Mouse (Mus musculus): ENCODE results near the gene Cox11. TPM values are rescaled to one million over a fixed set of nuclear protein-coding genes. Genes with fewer than 3 reads are reported as not detected.

Gene Cox11
- total RNA-seq, 4 experiments from 2014 or later, result 23.0 to 26.7 (median 26.1) TPM

DNA sequence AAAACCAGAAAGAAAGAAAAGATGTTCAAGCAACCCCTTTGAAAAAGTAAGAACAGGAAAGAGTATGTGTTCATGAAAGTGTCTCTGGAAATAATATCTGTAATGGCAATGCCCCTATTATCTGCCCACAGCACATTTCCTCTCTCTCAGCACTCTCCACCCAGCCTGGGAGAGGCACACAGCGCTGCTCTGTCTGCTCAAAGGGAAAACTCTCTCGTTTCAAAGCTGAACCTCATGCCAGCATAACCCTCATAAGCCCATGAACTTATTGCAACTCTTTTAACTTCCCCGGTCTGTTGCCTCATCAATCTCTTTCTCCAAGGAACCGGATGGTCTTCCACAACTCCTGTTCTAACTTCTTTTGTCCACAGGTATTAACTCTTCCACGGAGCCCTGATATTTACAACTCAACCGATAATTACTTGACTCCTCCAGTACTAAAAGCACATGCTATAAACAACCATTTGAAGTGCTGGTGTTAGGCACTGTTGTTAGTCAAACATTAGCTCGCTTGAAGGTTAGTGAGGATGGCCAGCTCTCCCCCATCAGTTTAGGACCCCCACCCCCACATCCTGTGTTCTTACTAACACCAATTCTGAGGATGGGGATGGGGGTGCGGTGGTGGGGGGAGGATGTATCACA is 26.5 kb downstream of the Cox11 start:
- DNase-seq (ENCODE audit: low spot score in 2 of 2), result no peak

DNA sequence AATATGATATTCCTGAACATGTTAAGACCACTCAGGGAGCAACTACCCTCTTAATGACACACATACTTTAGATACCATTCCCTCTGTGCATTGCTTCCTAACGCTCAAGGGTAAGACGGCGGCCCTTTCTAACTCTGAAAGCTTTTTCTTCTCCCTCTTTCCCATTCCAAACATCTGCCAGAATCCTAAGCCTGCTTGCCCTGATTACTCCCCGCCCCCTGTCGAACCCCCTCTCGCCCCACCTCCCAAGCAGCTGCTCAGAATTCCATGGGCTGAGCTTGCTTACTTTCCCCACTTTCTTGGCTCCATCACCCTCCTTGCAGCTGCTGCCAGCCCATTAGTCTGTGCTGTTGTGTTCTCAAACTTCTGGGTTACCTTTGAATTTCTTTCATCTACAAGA is 27.2 kb downstream of the Cox11 start:
- peak in 1 of 2 experiments; percentile 45 for DNase-seq (ENCODE audit: low spot score in 2 of 2)

DNA sequence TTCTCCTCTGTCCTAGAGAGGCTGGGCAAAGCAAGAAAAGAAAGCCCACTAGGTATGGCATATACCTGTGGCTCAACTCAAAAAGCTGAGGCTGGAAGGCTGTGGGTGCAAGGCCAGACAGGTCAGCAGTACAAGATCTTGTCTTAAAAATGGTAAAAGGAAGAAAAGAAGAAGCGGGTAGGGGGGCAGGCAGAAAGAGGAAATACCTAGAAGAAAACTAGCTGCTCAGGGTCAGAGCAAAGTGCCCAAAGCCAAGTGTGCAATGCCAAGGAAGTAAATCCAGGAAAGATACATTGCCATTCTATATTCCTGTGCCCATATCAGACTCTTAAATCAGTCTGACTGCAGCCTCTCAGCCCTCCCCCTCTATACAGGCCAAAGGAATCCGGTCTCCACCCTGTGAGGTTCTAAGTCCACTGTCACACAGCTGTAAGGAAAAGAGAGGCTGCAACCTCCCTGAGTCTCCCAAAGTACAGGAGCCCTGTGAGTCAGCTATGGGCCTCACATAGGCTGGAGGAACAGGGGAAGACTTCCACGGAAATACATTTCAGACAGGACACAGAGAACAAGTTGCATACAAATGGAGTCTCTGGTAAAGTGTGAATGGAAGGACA is 28.3 kb downstream of the Cox11 start:
- DNase-seq (ENCODE audit: low spot score in 2 of 2), result no peak

DNA sequence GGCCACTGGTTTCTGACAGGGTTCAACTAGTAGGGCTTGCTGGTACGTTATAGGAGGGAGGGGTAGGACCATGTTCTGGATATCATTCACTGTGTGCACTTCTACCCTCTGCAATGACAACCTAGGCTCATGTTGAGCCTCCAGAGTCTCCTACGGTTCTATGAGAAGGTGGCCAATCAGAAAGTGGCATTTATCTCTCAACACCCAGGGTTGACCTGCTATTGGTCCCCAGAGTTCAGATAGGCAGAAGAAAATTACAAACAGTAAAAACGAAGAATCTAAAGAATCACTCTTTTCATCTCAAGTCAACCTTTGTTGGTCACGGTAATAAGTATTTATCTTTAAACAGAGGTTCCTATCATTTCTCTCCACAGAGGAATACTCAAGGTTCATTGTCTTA is 28.9 kb downstream of the Cox11 start:
- no peak for DNase-seq (ENCODE audit: low spot score in 2 of 2)

DNA sequence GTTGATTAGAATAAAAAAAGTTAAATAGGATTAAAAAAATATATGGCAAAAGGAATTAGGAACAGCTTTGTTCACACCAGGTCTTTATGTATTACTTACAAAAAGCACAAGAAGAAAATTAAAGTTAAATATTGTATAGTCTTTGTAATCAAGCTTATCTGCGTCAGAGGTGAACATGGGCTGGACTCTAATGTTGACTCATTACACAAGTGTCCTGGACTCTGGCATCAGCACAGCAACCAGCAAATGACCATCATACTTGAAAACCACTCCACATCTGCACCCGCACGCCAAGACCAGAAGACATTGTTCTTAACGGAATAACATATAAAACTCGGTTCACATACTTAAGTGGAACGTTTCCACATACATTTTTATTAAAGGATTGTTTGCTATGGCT is 29.4 kb downstream of the Cox11 start:
- DNase-seq (ENCODE audit: low spot score in 2 of 2), result no peak

DNA sequence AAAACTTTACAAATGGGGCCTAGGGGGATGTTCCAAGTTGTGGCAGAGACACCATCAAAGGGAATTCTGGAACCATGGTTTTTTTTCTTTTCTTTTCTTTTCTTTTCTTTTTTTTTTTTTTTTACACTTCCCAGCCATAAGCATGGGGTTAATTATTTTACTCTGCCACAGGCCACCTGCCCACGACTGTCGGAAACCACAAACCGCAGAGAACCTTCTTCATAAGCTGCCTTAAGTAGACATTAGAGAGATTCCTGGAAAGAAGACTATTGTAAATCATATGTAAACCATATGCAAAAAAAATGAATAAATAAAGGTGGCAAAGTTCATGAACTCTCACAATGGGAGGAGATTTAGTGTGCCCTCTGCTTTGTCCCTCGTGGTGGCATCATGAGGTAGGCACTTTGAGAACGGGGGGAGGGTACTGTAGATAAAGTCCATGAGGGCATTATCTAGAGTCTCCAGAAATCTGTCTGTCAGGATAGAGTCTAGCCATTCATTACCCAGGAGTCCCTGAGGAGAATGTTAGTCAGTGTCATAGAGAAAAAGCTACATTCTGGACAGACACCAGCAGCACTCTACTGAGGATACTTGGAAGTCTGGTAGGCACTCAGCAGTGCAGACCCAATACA is 37.6 kb downstream of the Cox11 start:
- DNase-seq (ENCODE audit: low spot score in 2 of 2), result no peak

DNA sequence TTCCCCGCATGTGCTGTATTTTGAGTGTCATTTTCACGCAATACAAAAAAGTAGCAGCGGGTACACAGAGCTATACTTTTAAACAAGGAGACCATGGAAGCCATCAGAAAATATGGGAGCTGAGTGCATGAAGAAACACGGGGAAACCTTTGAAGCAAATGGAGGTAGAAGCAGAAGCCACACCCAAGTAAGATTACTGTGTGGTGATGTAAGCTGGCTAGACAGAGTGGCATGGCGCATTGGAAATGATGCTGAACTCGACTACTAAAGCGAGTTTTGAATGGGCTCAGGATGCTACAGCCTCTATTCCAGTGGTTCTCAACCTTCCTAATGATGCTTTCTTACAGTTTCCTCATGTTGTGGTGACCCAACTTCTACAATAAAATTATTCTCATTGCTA is 39.1 kb downstream of the Cox11 start:
- DNase-seq (ENCODE audit: low spot score in 2 of 2), result no peak

DNA sequence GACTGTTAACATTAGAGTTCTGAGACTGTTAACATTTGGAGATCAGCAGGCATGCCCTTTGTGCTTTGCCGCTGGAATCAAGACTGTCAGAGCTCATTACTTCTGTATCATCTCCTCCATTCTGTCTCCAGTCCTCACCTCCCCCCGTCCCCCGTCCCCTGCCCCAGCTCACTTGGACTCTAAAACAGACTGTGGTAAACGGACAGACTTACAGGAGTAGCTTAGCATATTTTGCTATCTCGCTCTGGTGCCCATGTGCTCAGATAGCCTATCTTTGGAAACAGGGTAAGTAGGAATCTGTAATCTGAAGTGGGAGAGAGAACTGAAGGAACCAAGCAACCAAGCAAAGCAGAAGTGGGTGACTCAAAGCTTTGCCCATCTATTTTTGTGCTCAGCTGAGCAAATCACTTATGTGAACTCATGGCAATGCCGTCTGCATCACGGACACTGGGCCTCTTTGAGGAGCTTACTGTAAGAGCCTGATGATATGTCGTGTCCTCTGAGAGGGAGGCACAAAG is 39.9 kb downstream of the Cox11 start:
- peak in 1 of 2 experiments; percentile 53 for DNase-seq (ENCODE audit: low spot score in 2 of 2)

DNA sequence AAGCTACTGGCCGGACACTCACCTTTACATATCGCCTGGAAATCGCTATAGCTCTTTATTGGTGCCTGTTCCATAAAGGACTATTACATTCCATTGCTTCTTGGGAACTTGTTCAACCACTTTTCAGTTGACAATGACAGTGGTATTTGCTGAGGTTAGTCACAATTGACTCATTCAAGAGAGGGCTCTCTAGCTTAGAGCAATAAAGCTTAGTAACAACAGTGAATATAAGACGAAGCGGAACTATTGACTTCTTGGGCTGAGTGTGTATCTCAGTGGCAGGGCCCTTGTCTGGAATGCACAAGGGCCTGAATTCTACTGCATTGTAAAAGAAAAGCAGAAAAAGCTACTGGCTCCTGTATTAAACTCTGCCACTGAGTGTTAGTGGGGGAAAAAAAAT is 40.6 kb downstream of the Cox11 start:
- DNase-seq (ENCODE audit: low spot score in 2 of 2), result no peak

DNA sequence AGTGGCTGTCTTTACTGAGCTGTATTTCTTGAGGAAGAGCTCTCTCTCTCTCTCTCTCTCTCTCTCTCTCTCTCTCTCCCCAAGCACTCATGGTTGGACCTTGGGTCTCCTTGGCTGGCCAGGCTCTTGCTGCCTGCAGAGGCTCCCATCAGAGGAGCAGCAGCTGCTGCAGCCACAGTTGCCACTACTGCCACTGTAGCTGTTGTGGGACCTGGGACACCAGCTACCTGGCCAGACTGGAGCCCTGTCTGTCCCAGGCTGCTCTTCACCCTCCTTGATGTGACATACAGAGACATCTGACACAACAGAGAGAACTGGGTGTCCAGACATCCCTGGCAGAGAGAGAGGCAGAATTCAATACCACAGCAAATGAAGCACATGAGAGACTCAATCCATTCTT is 43.2 kb downstream of the Cox11 start:
- DNase-seq (ENCODE audit: low spot score in 2 of 2), result no peak

DNA sequence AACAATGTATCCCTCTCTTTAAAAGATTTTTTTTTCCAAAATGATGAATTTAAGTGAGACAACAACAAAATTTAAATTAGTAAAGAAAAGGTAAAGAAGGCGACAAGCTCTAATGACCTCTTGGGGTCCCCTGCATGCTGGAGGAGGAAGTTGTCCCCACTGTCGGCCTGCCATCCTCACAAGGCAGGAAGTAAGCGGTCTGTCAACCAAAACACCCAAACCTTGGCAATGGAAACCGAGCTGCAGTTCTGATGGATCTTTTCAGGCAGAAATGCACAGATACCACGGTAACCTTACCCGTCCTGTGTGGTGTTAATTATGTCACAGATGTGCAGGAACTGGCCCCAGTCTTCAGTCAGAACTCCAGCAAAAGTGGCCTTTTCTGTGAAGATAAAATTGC is 46.8 kb downstream of the Cox11 start:
- no peak for DNase-seq (ENCODE audit: low spot score in 2 of 2)

DNA sequence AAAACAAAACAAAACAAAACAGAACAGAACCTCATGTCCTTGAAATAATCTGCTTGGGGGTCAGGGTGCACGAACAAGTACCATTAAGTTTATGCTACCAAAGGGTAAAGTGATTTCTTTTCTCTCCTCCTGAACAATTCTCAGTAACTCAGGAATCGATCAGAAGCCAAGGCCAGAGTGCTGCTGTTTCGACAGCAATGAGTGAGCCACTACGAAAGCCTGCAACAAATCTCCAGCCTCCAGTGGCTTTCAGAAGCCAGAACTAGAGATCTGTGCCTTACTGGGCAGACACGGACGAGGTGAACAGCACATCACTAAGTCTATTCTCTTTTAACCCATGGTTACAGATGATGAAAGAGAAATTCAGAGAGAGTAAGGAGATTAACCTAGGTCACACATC is 47.2 kb downstream of the Cox11 start:
- DNase-seq (ENCODE audit: low spot score in 2 of 2), result no peak

DNA sequence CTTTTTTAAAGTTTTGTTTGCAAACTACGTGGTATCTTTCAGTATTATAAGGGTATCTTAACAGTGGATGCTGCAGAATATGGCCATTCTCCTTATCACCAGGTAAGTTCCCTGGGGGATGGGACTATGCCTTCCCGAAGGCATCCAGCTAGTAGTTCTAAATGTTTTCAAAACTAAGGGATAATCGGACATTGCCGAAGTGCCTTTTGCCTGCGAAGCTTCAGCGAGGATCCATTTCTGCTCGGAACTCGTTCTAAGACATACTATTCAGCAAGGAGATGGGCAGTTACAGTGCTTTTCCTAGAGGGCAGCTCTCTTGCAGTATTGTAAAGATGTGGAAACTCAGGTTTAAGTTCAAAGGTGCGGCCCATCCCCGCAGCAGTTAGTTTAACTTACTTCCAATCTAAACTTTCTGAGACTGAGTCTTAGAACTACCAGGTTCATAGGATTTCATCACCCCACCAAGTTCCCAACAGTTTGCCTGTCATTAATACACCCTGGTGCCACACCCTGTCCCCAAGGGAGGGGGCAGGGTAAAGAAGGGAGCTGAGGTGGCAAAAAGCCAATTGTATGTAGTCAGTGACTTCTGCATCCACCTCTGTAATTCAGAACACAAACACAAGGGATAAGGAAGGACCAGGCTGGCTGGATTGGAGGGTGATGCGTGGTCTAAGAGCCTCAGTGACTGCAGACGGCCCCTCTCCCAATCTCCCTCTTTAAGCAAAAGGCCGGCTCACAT is 48.5 kb downstream of the Cox11 start:
- no peak for DNase-seq (ENCODE audit: low spot score in 2 of 2)

DNA sequence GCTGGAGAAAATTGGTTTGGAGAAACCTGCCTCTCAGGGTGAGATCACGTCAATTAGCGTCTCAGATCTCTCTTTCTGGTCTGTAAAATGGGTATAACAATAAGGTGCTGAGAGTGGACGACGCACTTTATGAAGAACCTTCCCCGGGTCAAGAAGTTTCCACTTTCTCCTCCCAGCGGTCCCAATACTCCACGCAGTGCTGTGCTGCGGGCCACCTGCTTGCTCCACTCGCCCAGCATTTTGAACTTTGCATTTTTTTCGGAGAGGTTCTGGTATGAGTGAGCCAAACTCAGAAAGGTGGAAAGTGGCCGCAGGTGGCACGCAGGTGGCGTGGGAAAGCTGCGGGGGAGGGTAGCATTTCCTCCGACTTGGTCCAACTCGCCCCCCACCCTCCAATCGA is 49.1 kb downstream of the Cox11 start:
- DNase-seq (ENCODE audit: low spot score in 2 of 2), result peak in 1 of 2 experiments; percentile 20

DNA sequence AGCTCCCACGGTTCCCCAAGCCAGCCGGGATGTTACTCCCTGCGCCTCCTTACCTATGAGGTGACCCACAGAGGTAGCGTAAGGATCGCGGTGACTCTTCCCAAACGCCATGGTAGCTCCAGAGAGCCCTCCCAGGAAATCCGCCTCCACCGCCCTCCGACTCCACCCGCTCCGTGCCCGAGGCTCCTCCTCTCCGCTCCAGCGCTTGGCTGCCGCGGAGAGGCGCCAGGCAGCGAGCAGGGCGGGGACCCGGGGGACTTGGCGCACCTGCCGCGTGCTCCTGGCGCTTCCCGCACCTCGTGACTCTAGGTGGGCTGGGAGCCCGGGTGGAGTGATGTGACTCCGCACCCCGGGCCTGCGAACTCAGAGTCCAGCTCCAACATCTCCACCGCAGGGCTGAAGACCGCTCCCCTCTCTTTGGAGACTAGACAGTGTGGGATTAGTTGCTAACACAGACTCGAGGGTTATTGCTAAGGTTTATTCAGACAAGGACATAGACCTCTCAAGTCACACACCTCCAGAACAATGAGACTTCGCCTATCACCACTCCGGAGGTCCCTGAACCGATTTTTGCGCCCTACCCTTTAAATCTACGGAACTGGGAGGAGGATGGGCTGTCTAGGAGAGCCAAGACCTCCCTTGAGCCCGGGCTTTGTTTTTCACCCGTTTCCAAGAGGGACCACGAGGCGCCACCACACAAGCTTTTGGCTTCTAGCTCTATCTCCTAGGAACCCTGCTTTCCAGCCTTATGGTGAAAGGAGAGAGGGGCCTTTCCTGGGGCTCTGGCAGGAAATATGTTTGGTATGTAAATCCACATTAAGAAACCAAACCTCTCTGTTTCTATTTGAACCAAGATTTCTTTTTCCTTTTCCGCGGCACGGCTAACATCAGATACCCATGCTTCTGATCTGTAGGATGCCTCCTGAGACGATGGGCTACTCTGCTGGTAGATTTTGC is 49.8 kb downstream of the Cox11 start, which contains the start of gene Tom1l1:
Tom1l1 (minus strand) TSS at position 907 of the 957 bp plus-strand sequence.
- peak; percentile 48 to 79 for DNase-seq (ENCODE audit: low spot score in 2 of 2)

DNA sequence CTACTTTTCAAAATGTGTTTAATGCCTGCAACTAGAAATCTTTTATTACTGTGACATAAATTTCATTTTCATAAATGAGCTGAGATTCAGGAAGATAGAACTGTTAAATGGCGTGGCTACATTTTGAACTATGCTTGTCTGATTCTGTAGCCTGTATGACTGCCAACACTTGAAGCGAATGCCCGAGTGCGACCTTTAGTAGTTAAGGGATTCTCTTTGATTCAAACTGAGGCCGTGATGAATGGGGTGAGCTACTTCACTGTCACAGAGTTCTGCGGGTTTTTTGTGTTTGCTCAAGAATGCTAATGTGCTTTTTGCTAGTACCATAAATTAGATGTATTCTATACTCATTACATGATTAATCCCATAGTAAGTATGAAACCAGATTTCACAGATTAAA is 52.4 kb downstream of the Cox11 start:
- no peak for DNase-seq (ENCODE audit: low spot score in 2 of 2)

DNA sequence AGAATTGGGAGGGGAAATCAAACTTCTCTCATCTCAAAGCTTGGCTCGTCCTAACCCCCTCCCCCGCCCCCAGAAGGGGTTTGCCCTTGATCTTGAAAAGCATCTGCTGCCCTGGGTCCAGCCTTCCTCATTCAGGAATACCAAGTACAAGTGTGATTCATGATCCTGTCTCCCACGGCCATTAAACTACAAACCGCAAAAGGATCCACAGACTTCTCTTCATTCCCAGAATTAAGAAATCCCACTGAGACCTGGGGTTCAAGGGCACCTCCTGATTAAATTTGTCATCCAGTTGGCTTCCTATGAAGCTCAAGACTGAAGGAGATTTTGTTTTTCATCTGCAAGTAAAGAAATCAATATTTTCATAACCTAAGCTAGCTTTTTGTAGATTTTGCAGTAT is 56.2 kb downstream of the Cox11 start:
- DNase-seq (ENCODE audit: low spot score in 2 of 2), result no peak
